Mouse (Mus musculus) G1E-ER4 (cell line): ENCODE measurements around the gene Ggt5. TPM values are rescaled to one million over a fixed set of nuclear protein-coding genes. Genes with fewer than 3 reads are reported as not detected.

Source experiments
- GATA1 ChIP-seq: IDR thresholded peaks from one replicate; pipeline ENCODE4 v1.8.0; 2012; ENCODE audit warnings: low read length, inconsistent platforms
- polyA plus RNA-seq: library from polyadenylated mRNA; stranded (reverse); fragments of >175 nt; gene quantifications from 2 replicates; pipeline ENCODE4 v1.2.3, GENCODE M21; 2012

Gene Ggt5
- polyA plus RNA-seq, 1 experiment: 0.10 TPM

GRCm38 (mm10) chr10:75654053-75654452 is 64.9 kb downstream of the Ggt5 start:
- no peak for TF ChIP-seq GATA1

DNA sequence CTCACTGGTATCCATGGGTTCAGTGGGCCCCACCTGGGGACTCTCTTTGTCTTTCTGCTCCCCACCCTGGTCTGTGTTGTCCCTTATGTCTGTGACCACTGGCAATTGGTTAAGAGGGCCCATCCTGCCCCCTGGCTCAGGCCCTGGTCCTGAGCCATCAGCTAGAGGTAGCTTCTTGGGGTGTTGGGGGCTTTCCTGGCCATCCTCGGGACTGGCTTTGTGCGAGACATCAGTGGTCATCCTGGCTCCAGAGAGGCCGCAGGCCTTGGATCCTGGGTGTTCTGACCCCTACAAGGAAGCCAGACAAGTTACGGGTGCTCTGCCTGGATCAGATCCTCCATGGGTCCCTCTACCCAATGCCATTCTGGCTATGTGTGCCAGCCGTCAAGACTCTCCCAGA is 68.0 kb downstream of the Ggt5 start:
- no peak for TF ChIP-seq GATA1

- no peak for TF ChIP-seq GATA1
Observed at GRCm38 (mm10) chr10:75657772-75658171, 68.6 kb downstream of the Ggt5 start.

- no peak for TF ChIP-seq GATA1
Observed at GRCm38 (mm10) chr10:75661381-75661780, 72.2 kb downstream of the Ggt5 start.

DNA sequence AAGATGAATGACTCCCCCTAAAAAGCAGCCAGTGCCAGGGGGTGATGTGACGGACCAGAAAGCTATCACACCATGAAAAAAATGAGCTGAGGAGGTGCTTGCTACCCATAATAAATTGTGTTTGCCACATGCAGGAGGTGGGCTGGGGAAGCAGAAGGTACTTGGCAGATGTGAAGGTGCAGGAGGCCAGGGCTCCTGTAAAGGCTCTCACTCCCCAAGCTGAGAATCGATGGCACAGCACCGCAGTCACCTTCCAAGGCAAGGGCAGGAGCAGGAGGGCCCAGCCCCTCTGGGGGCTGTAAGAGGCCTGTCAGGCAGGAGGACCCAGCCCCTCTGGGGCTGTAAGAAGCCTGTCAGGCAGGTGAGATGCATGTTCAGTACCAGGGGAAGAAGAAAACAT is 72.7 kb downstream of the Ggt5 start:
- no peak for TF ChIP-seq GATA1

DNA sequence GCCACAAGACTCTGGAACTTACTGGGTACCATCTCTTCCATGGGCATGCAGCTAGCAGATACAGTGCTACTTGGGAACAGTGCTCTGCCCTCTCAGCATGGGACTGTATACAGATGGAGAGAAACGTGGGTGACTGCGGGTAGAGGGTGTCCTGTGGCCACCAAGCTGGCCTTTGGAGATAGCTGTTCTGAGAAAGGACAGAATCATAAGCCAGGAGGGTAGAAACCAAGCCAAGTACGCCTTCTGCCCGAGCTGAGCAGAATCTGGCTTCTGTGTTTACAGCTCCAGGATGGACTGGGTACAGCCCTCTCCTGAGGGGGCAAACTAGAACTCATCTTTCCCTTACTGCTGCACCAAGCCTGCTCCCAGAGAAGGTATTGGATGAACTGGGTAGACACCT is 73.4 kb downstream of the Ggt5 start:
- TF ChIP-seq GATA1: no peak

- TF ChIP-seq GATA1: no peak
Observed at GRCm38 (mm10) chr10:75664673-75665270, 75.6 kb downstream of the Ggt5 start.

DNA sequence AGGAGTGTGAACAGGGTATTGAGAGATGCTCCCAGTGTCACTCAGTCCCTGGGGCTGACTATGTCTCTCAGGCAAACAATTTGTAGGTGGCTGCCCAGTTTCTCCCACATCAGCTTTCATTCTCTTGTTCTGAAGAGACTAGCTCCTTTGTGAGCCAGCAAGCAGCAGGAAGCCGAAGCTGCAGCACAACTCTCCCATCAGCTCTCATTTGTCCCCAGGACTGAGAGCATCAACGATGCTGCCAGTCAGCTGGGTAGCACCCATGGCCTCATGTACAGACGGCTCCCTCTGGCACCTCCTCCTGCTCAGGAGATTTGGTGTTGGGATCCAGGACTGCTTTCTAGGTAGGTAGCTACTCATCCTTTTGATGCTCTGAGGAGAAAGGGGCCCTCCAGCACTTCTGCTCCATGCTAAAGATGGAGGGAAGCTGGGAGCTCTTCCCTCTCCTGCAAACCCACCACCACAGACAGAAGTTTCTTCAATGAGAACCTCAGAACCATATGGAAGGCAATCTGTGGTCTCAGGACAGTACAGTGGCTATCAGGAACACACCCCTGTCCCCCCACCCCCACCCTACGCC is 77.4 kb downstream of the Ggt5 start:
- TF ChIP-seq GATA1: no peak

Other genes starting within 250 kb of the Ggt5 start
- not detected in 2 replicates for gene Upb1, start 188.2 kb upstream of the Ggt5 start, polyA plus RNA-seq
- 24.8 and 30.2 TPM in 2 replicates for gene Snrpd3, start 71.8 kb upstream of the Ggt5 start, polyA plus RNA-seq
- 25.9 and 28.3 TPM in 2 replicates for gene Gucd1, start 71.4 kb upstream of the Ggt5 start, polyA plus RNA-seq
- gene Lrrc75b, start 29.0 kb upstream of the Ggt5 start, polyA plus RNA-seq: not detected in 2 replicates
- 0.14 TPM in 1 of 2 replicates, not detected in the other for gene Ggt1, start 27.7 kb upstream of the Ggt5 start, polyA plus RNA-seq
- gene Susd2, start 54.7 kb downstream of the Ggt5 start, polyA plus RNA-seq: 0.04 and 0.05 TPM in 2 replicates
- 64.0 and 70.9 TPM in 2 replicates for gene Cabin1, start 175.0 kb downstream of the Ggt5 start, polyA plus RNA-seq
- 66.4 and 68.5 TPM in 2 replicates for gene Ddt, start 184.1 kb downstream of the Ggt5 start, polyA plus RNA-seq
- not detected in 2 replicates for gene Gm20441, start 191.6 kb downstream of the Ggt5 start, polyA plus RNA-seq
- gene Gstt3, start 192.1 kb downstream of the Ggt5 start, polyA plus RNA-seq: 0.25 and 0.31 TPM in 2 replicates
- not detected in 2 replicates for gene Gstt1, start 209.2 kb downstream of the Ggt5 start, polyA plus RNA-seq
- not detected in 2 replicates for gene Gstt4, start 233.2 kb downstream of the Ggt5 start, polyA plus RNA-seq
- gene Gstt2, start 248.1 kb downstream of the Ggt5 start, polyA plus RNA-seq: 7.3 and 8.5 TPM in 2 replicates